Mouse (Mus musculus): ENCODE results near the gene Tjp2.

Tjp2 gene

DNA sequence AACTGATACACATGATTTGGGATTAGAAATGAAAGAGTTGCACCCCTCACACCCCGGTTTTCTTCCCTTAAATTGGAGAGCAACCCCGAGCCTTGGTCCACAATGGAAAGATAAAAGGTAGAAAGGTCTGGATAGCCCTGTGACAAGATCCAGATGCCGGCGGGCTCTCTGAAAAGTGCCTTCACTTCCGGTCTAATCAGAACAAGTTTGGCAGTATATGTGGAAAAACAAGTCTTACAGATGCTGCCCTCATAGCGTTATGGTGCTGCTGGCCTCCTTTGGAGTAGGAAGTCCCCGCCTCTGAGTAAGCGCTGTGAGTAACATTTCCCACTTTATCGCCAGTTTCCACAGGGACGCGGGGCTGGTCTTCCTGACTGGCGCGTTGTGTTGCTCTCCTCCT lies 49.9 kb downstream of the Tjp2 start:
- DNase-seq = no peak

DNA sequence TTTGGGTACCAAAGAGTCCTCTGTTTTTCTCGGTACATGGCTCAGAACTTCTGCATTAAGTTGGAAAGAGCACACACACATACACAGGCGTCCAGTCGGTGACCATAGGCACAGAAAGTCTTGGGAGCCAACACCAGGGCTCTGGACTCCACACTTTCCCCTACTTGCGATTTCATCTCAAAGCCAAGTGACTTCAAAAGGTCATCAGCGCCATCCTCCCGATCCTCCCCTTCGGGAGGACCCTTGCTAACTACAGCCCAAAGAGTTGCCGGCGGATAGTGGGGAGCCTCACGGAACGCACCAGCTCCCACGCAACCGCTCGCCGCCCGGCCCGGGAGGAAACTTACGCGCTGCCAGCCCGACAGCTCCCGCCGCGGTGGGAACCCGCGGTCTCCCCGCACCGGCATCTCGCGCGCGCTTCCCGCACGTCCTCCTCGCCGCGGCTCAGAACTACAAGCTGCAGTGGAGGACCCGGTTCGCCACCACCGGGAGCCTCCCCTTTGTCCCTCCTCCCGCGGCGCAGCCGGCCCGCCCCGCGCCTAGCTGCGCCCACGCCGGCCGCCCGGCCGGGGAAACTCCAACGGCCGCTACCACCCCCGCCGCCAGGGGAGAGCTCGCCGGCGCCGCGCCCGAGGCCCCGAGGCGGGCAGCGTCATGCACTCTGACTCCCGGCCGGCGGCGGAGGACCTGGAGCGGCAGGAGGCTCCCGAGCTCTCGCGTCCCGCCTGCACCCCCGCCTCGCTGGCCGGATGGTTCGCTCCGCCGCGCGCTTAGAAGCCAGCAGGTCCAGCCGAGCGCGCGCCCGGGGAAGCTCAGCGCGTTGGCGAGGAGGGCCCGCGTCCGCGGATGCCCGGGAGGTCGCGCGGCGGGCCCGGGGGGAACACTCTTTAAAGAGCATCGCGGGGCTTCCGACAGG lies 51.0 kb downstream of the Tjp2 start:
- DNase-seq = peak; percentile 86

GRCm38 (mm10) chr19:24173020-24173419 lies 51.8 kb downstream of the Tjp2 start:
- DNase-seq = no peak

DNA sequence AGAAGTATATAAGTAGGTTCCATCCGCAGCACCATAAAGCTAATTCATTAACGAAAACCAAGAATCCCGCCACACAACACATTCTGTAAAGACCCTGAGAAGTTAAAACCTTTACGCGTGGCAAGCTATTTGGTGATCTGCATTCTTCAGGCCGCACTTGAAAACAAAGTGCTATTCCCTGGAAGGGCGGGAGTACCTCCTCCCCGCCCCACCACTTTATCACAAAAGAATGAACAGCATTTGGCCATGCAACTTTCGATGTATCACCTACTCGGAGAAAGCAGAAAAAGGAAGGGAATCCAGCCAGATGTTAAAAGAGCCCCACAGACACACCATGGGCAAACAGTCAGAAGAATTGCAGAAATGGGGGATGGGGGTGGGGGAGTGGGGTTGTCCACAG lies 56.3 kb downstream of the Tjp2 start:
- DNase-seq = no peak

DNA sequence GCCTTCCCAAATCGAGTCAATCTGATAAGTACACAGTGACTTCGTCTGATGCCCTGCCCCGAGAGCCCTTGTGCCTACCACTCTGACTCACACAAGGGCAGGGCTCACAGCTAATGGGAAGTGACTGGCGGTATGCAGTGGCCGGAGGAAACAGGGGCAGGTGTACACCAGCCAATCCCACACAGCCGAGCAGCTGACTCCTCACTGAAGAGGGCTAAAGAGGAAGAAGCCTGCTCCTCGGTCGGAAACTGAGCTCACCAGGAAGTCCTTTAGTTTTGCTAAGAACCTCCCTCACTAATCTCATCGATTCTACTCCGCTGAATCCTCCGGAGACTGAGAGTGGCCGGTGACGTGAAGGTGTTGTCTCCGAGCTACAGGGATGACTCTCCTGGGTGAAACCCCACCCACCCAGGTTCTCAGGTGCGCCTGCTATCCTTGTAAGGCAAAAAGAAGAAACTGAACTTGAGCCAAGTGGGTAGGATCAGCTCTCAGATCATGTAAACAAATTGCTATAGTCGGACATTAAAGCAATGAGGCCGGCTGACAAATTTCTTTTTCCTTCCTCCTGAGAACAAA lies 58.2 kb downstream of the Tjp2 start:
- no peak for DNase-seq

DNA sequence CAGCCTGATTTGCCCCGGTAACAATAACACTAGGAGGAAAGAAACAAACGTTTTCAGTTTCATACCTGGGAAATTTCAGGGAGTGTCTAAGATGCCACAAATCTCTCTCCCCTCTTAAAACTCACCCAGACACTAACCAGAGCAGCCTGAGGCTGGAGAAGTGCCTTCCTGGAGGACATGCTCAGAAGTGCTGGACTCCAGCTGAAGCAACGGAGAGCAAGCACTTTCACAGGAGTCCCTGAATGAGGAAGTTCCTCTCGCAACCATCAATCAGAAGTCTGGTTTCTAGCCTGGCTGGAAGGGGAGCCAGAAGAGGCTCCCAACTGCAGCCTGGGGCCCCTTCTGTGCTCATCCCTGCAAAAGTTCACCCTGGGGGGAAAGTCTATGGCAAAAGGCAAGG lies 60.9 kb downstream of the Tjp2 start:
- DNase-seq = no peak

DNA sequence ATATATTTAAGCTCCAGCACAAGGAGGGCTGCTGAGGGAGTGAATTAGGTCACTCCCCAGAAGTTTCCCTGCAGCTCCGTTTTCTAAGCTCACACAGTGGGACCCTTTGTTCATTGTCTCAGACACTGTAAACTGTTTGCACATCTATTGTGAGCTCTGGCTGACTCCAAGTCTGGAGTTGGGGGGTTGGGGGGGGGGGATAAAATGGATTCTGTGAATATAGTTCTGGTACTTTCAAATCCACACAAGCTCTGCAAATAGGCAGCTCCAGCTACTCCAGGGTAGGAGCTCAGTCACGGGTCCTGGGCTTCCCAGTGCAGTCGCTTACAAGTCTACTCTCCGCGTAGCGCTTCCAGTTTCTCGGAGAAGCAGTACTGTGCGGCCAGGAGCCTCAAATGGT lies 64.4 kb downstream of the Tjp2 start:
- no peak for DNase-seq

GRCm38 (mm10) chr19:24159751-24160150 lies 65.1 kb downstream of the Tjp2 start:
- DNase-seq = no peak

DNA sequence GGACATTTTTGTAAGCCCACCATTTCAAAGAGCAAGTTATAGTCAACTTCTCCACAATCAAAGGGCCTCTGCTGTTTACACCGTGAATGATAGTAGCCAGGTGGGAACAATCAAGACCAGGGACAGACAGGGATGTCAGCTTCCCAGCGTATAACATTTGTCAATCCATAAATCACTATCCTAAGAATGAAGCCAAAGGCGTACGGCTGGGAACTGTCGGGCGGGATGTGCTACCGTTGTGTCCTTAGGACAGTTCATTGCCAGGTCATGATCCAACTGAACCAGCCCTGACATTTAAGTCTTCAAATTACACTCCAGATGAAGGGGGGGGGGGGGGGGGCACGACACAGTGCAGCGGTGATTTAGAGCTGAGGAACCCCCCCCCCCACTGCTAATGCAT lies 65.5 kb downstream of the Tjp2 start:
- no peak for DNase-seq

DNA sequence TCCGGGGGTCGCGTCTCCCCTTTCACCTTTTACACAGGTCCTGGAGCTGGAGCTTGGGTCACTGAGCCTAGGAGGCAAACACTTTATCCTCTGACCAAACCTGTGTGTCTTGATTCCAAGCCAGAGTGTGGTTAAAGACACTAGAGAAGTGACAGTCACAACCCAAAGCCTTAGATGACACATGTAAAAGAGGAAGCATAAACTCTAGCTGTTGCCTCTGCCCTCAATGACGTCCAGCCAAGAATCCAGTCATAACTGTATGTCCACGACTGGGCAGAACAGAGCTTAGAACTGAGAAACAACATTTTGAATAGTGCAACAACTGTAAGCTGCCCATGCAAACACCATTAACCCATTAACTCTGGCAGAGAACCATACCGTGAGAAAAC lies 68.8 kb downstream of the Tjp2 start:
- DNase-seq = no peak

DNA sequence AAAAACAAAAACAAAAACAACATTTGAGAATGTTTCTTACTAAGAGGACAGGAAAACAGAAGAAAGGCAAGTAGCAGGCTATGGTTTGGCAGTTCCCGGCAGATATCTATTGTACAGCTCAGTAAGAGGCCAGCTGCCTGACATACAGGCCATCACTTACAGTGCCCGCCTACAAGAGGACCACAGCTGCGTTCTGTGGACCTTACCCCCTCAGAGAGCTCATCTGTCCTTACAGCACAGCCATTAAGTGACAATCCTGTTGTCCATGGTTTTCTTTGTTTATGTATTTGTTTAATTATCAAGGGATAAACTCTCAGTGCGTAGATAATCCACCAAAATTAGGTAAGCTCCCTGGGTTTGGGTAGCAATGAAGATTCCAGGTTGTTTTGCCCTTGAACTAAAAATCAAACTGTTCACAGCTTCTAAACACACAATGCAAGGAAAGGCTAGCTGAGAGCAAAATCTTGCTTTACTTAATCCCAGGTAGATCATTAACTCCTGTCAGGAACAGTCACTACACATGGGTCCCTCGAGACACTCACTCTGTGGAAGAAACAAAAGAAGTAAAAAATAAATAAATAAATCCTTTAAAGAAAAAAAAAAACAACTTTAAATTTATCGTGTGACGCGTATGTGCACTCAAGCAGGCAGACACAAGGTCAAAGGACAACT lies 69.3 kb downstream of the Tjp2 start:
- DNase-seq = no peak

GRCm38 (mm10) chr19:24153266-24154023 lies 71.4 kb downstream of the Tjp2 start:
- no peak for DNase-seq

- DNase-seq = no peak
Measured at GRCm38 (mm10) chr19:24144009-24144408, 80.8 kb downstream of the Tjp2 start.

- DNase-seq = peak; percentile 24
Measured at GRCm38 (mm10) chr19:24142621-24143061, 82.2 kb downstream of the Tjp2 start.

- DNase-seq = no peak
Measured at GRCm38 (mm10) chr19:24140298-24140697, 84.5 kb downstream of the Tjp2 start.

GRCm38 (mm10) chr19:24137392-24137791 lies 87.4 kb downstream of the Tjp2 start:
- no peak for DNase-seq

DNA sequence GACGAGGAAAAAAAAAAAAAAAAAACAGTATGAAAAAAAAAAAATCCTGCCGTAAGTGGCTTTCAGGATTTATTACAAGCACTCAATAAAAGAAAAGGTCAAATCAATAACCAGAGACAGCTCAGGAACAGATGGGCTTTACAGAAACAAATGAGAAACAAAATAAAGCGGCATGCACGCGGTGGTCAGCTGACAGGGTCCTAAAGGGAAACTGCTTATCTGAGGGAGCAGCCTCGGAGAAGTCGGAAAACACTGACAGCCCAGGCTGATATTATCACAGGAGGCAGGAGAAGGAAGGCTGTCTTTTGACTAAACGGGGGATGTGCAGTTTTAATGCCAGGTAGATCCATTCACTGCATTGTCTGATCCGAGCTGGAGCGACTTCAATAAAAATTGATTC lies 89.8 kb downstream of the Tjp2 start:
- no peak for DNase-seq

DNA sequence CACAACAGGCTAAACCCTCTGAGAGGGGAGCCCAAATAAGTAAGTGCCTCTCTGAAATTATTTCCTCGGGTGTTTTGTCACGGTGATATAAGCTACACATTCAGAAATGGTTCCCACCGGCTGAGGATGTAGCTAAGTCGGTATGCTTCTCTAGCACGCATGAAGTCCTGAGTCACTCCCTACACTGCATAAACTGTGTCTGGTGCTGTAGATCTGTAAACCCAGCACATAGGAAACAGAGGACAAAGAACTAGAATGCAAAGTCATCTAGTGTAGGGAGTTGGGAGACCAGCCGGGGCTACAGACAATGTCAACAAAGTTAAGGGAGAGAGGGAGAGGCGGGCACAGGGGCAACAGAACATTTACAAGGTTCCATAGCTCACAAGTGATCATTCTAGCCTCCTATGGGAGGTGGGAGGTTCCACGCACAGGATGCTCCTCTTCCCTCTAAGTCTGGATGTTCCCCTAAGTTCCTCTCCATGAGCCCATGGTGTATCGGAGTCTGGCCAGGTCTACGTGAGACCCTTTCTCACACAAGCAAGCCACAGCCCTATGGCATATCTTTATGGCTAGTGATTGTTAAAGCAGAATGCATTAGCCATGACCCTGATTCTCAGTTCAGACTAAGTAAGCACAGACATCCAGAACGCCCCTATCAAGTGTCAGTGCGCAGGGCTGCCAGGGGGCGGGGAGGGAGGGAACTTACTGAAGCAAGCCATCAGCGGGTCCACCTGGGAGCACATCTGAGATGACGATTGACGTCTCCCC lies 90.5 kb downstream of the Tjp2 start:
- DNase-seq = no peak

DNA sequence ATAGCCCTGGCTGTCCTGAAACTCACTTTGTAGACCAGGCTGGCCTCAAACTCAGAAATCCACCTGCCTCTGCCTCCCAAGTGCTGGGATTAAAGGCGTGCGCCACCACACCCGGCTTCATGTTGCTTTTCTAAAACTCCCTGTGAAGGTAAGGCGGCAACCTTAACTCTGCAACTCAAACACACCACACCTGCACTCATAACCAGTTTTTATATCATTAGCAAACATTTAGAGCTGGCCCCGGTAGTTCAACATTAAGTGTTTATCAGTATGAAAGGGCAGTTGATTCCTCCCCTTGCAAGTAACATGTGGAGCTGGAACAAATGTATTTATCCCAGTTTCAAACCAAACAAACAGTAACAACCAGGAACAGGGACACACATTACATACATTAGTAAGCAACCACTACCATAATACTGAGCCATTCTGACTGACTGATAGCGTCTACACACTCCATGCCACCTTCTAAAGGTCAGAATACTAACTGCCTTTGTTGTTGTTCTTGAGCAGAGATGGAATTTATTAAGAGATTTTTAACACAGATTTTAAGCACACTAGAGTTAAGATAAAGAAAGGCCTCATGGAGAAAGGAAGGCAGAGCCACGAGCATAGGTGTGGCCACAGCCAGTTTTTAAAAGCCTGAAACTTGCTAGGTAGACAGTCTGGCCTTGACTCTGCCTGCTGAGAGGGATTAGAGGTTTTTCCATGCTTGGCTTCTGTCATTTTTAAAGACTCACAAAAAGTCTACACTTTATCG lies 101.1 kb downstream of the Tjp2 start:
- DNase-seq = no peak

GRCm38 (mm10) chr19:24123087-24123486 lies 101.7 kb downstream of the Tjp2 start:
- DNase-seq = no peak

- DNase-seq = no peak
Measured at GRCm38 (mm10) chr19:24122647-24123046, 102.2 kb downstream of the Tjp2 start.

GRCm38 (mm10) chr19:24120811-24121210 lies 104.0 kb downstream of the Tjp2 start:
- DNase-seq = no peak
